Mouse (Mus musculus) layer of hippocampus, adult 8-10 months (tissue): Measurements from ENCODE around the gene Rdh1. TPM values are rescaled to one million over a fixed set of nuclear protein-coding genes. Genes with fewer than 3 reads are reported as not detected.

Experiments
- total RNA-seq, 4 experiments: library from RNA; stranded (reverse); gene quantifications; 2 replicates each; pipeline ENCODE4 v1.2.4; 2022

Rdh1 gene
- total RNA-seq, 4 experiments from 2014 or later = 0.07 to 0.25 (median 0.16) TPM

Other genes with a start within 250 kb of the Rdh1 start
- gene Ndufa4l2, start 244.8 kb upstream of the Rdh1 start, total RNA-seq = 1 to 10 TPM; 2.9 to 4.4 (median 3.6) TPM
- 10 to 100 TPM; 21.7 to 31.3 (median 29.1) TPM for gene Shmt2, start 237.3 kb upstream of the Rdh1 start, total RNA-seq
- 1 to 10 TPM; 1.9 to 2.7 (median 2.3) TPM for gene Nxph4, start 225.2 kb upstream of the Rdh1 start, total RNA-seq
- gene Lrp1, start 138.6 kb upstream of the Rdh1 start, total RNA-seq = 100 to 1,000 TPM; 293 to 333 (median 304) TPM
- 10 to 100 TPM in 3 of 4 experiments, 1 to 10 TPM in 1; 10.0 to 13.6 (median 11.3) TPM for gene Stat6, start 116.7 kb upstream of the Rdh1 start, total RNA-seq
- 1 to 10 TPM; 5.8 to 8.1 (median 7.6) TPM for gene Nemp1, start 92.8 kb upstream of the Rdh1 start, total RNA-seq
- gene Nab2, start 91.2 kb upstream of the Rdh1 start, total RNA-seq = 10 to 100 TPM; 45.3 to 51.6 (median 49.0) TPM
- gene Myo1a, start 54.6 kb upstream of the Rdh1 start, total RNA-seq = 1 to 10 TPM in 2 of 4 experiments, under 1 TPM in 2; 0.56 to 1.7 (median 0.86) TPM
- gene Tac2, start 35.2 kb upstream of the Rdh1 start, total RNA-seq = 1 to 10 TPM; 3.4 to 7.7 (median 4.1) TPM
- gene Zbtb39, start 20.2 kb upstream of the Rdh1 start, total RNA-seq = 10 to 100 TPM; 11.0 to 12.3 (median 11.3) TPM
- 1 to 10 TPM; 1.6 to 2.2 (median 1.9) TPM for gene Gpr182, start 8.0 kb upstream of the Rdh1 start, total RNA-seq
- under 1 TPM in 1 of 4 experiments, not detected in 3; 0.25 TPM for gene Rdh16f1, start 66 bp downstream of the Rdh1 start, total RNA-seq
- 1 to 10 TPM in 1 of 4 experiments, under 1 TPM in 2, not detected in 1; 0.41 to 1.1 (median 0.83) TPM for gene Rdh9, start 16.7 kb downstream of the Rdh1 start, total RNA-seq
- under 1 TPM; 0.18 to 0.37 (median 0.22) TPM for gene Rdh16, start 41.4 kb downstream of the Rdh1 start, total RNA-seq
- not detected for gene Rdh19, start 90.2 kb downstream of the Rdh1 start, total RNA-seq
- not detected for gene Rdh16f2, start 106.8 kb downstream of the Rdh1 start, total RNA-seq
- not detected for gene Rdh7, start 129.1 kb downstream of the Rdh1 start, total RNA-seq
- not detected for gene Sdr9c7, start 138.8 kb downstream of the Rdh1 start, total RNA-seq
- gene Hsd17b6, start 247.9 kb downstream of the Rdh1 start, total RNA-seq = not detected